Mouse (Mus musculus) brain, adult 2 months (tissue): Measurements from ENCODE around the gene Zeb2.

ENCODE experiments used
- DNase-seq: peaks from one replicate; pipeline ENCODE4 v3.0.0; 2011; ENCODE audit warnings: low read depth, low spot score

Gene Zeb2

GRCm38 (mm10) chr2:45117087-45117561 lies at the start of gene Zeb2:
Gene Zeb2, minus strand, starts transcription at chr2:45117395.
- DNase-seq = peak; percentile 79

- no peak for DNase-seq
Observed at GRCm38 (mm10) chr2:45158785-45159184, 41.6 kb upstream of the Zeb2 start.

- no peak for DNase-seq
Observed at GRCm38 (mm10) chr2:45158351-45158782, 41.2 kb upstream of the Zeb2 start.

- DNase-seq = no peak
Observed at GRCm38 (mm10) chr2:45153315-45153714, 36.1 kb upstream of the Zeb2 start.

- no peak for DNase-seq
Observed at GRCm38 (mm10) chr2:45143162-45143561, 26.0 kb upstream of the Zeb2 start.

GRCm38 (mm10) chr2:45138906-45139305 lies 21.7 kb upstream of the Zeb2 start:
- no peak for DNase-seq

- no peak for DNase-seq
Observed at GRCm38 (mm10) chr2:45136783-45137182, 19.6 kb upstream of the Zeb2 start.

- no peak for DNase-seq
Observed at GRCm38 (mm10) chr2:45133225-45133624, 16.0 kb upstream of the Zeb2 start.

GRCm38 (mm10) chr2:45130461-45131156 lies 13.4 kb upstream of the Zeb2 start:
- DNase-seq = no peak

- no peak for DNase-seq
Observed at GRCm38 (mm10) chr2:45129556-45129955, 12.4 kb upstream of the Zeb2 start.

- DNase-seq = no peak
Observed at GRCm38 (mm10) chr2:45128696-45129095, 11.5 kb upstream of the Zeb2 start.

GRCm38 (mm10) chr2:45126401-45126800 lies 9.2 kb upstream of the Zeb2 start:
- no peak for DNase-seq

- DNase-seq = no peak
Observed at GRCm38 (mm10) chr2:45125181-45125580, 8.0 kb upstream of the Zeb2 start.

- no peak for DNase-seq
Observed at GRCm38 (mm10) chr2:45123490-45123889, 6.3 kb upstream of the Zeb2 start.

- DNase-seq = no peak
Observed at GRCm38 (mm10) chr2:45118121-45118520, 926 bp upstream of the Zeb2 start.

- DNase-seq = no peak
Observed at GRCm38 (mm10) chr2:45117592-45117991, 397 bp upstream of the Zeb2 start.

GRCm38 (mm10) chr2:45116531-45117024 lies 617 bp downstream of the Zeb2 start:
- no peak for DNase-seq

GRCm38 (mm10) chr2:45115720-45116495 lies 1.3 kb downstream of the Zeb2 start:
- no peak for DNase-seq

- no peak for DNase-seq
Observed at GRCm38 (mm10) chr2:45115211-45115610, 2.0 kb downstream of the Zeb2 start.

- DNase-seq = no peak
Observed at GRCm38 (mm10) chr2:45114596-45114995, 2.6 kb downstream of the Zeb2 start.

GRCm38 (mm10) chr2:45113912-45114311 lies 3.3 kb downstream of the Zeb2 start:
- DNase-seq = peak; percentile 70

GRCm38 (mm10) chr2:45112891-45113683 lies 4.1 kb downstream of the Zeb2 start:
- peak; percentile 87 for DNase-seq
